In genomic region chr2:119985871-119986270, GRCm38 (mm10) we compare ENCODE assay signal across 23 mouse cellular contexts. TPM values are rescaled to one million over a fixed set of nuclear protein-coding genes. Genes with fewer than 3 reads are reported as not detected.
DNase-seq lines count a peak whose midpoint lies in the region; ATAC-seq and TF ChIP-seq lines count a peak whose summit lies in the region.
"Had no signal": no experiment of that assay in that cellular context is flagged by ENCODE, and none has a peak within 500 bp of the region (broad histone marks: within the 10 kb centered on the region; RNA-seq: fewer than 3 reads in every experiment).

No protein-coding gene starts in this region.

- H3K4me1 ChIP-seq in intestine, embryonic 15.5 days (replicated peaks), result 0 out of 2 replicates have a peak, but pooled peaks cover 4% of the 10 kb centered on the region
- no peaks in the 10 kb centered on the region; the same call in 1 of the 2 replicates for H3K4me1 ChIP-seq in intestine, embryonic 16.5 days (ENCODE audit: control insufficient read depth, insufficient read depth, low read length)
- H3K4me1 ChIP-seq in lung, embryonic 14.5 days (ENCODE audit: insufficient read depth), result no peaks in the 10 kb centered on the region
- H3K4me1 ChIP-seq in limb, embryonic 10.5 days, result peaks cover 7% of the 10 kb centered on the region

- TF ChIP-seq CTCF in lung, embryonic 14.5 days (IDR thresholded peaks at IDR 0.05; ENCODE audit: low read depth), result no peak

- no peak overlapping the region for H3K27ac ChIP-seq in intestine, embryonic 15.5 days
- no peak overlapping the region for H3K27ac ChIP-seq in intestine, embryonic 16.5 days (ENCODE audit: low read length)
- H3K27ac ChIP-seq in lung, embryonic 14.5 days (ENCODE audit: low read depth), result no peak overlapping the region
- no peak overlapping the region for H3K27ac ChIP-seq in limb, embryonic 10.5 days
- H3K27ac ChIP-seq: forebrain, embryonic 10.5 days; heart, embryonic 15.5 days; hindbrain, embryonic 14.5 days; limb, embryonic 13.5 days; liver, embryonic 12.5 days; macrophage had no signal

- 72% methylated on average over 8 of the region's 8 CpGs for WGBS in intestine, embryonic 15.5 days
- 72% methylated on average over 8 of the region's 8 CpGs for WGBS in intestine, embryonic 16.5 days
- WGBS in lung, embryonic 14.5 days, result 52% methylated on average over 8 of the region's 8 CpGs
- 80% methylated on average over 8 of the region's 8 CpGs for WGBS in limb, embryonic 10.5 days

- peak; percentile 27 for DNase-seq in lung, embryonic 14.5 days
- DNase-seq in lung, postnatal 25 days (ENCODE audit: low spot score), result peak; percentile 81
- DNase-seq in right cerebral cortex, postnatal 4 days, result no peak
- DNase-seq in heart, adult 8-10 months (ENCODE audit: low spot score), result no peak
- DNase-seq in limb, embryonic 10.5 days (ENCODE audit: low spot score), result no peak
- DNase-seq: adrenal gland, postnatal 10 days; cerebellum, adult 2 months; gastrocnemius, postnatal 14 days; heart, adult 18-20 months; kidney, adult 9 months; kidney, postnatal 14 days; thymus, adult 18-20 months; thymus, postnatal 36 days had no signal

- H3K27me3 ChIP-seq in intestine, embryonic 15.5 days (replicated peaks), result no peaks in the 10 kb centered on the region
- no peaks in the 10 kb centered on the region for H3K27me3 ChIP-seq in intestine, embryonic 16.5 days (replicated peaks; ENCODE audit: control insufficient read depth, insufficient read depth, low read length)
- H3K27me3 ChIP-seq in lung, embryonic 14.5 days (ENCODE audit: insufficient read depth, low read length), result no peaks in the 10 kb centered on the region
- no peaks in the 10 kb centered on the region for H3K27me3 ChIP-seq in limb, embryonic 10.5 days (ENCODE audit: low read depth, poor library complexity, severe bottlenecking)
- H3K27me3 ChIP-seq: heart, embryonic 15.5 days; limb, embryonic 13.5 days; liver, embryonic 12.5 days had no signal

- 0 out of 2 replicates have a peak, but pooled peaks have one; percentile 39 for ATAC-seq in intestine, embryonic 15.5 days
- no peak for ATAC-seq in intestine, embryonic 16.5 days
- ATAC-seq in lung, embryonic 14.5 days (ENCODE audit: insufficient read depth), result no peak
- ATAC-seq: forebrain, embryonic 16.5 days; inflammation-experienced regulatory T-cells, adult 6 months; liver, embryonic 12.5 days had no signal

- H3K4me3 ChIP-seq in intestine, embryonic 15.5 days (replicated peaks), result no peak overlapping the region
- no peak overlapping the region for H3K4me3 ChIP-seq in intestine, embryonic 16.5 days (ENCODE audit: low read length)
- no peak overlapping the region for H3K4me3 ChIP-seq in lung, embryonic 14.5 days (ENCODE audit: low read depth, low read length)
- no peak overlapping the region for H3K4me3 ChIP-seq in limb, embryonic 10.5 days
- H3K4me3 ChIP-seq: forebrain, embryonic 10.5 days; heart, embryonic 15.5 days; limb, embryonic 13.5 days; liver, embryonic 12.5 days had no signal

- H3K4me2 ChIP-seq in intestine, embryonic 15.5 days (replicated peaks), result no peak overlapping the region
- H3K4me2 ChIP-seq in intestine, embryonic 16.5 days (ENCODE audit: low read depth, low read length), result no peak overlapping the region
- no peak overlapping the region for H3K4me2 ChIP-seq in lung, embryonic 14.5 days
- H3K4me2 ChIP-seq: heart, embryonic 15.5 days; hindbrain, embryonic 14.5 days; limb, embryonic 13.5 days; liver, embryonic 12.5 days had no signal

- H3K36me3 ChIP-seq in intestine, embryonic 15.5 days, result no peaks in the 10 kb centered on the region
- H3K36me3 ChIP-seq in intestine, embryonic 16.5 days (ENCODE audit: control insufficient read depth, insufficient read depth, low read length), result no peaks in the 10 kb centered on the region
- H3K36me3 ChIP-seq in lung, embryonic 14.5 days (ENCODE audit: insufficient read depth), result 0 out of 2 replicates have a peak, but pooled peaks cover 4% of the 10 kb centered on the region
- peaks cover 14% of the 10 kb centered on the region for H3K36me3 ChIP-seq in limb, embryonic 10.5 days
- H3K36me3 ChIP-seq: heart, embryonic 15.5 days; liver, embryonic 12.5 days had no signal

- H3K9me3 ChIP-seq in intestine, embryonic 15.5 days, result no peaks in the 10 kb centered on the region
- H3K9me3 ChIP-seq in intestine, embryonic 16.5 days (ENCODE audit: control insufficient read depth, low read length), result no peaks in the 10 kb centered on the region
- no peaks in the 10 kb centered on the region for H3K9me3 ChIP-seq in lung, embryonic 14.5 days (ENCODE audit: low read depth, low read length)
- H3K9me3 ChIP-seq in limb, embryonic 10.5 days (replicated peaks), result no peaks in the 10 kb centered on the region
- H3K9me3 ChIP-seq: forebrain, embryonic 10.5 days; heart, embryonic 15.5 days; limb, embryonic 13.5 days; liver, embryonic 12.5 days had no signal

- H3K9ac ChIP-seq in intestine, embryonic 15.5 days, result no peak overlapping the region
- no peak overlapping the region for H3K9ac ChIP-seq in intestine, embryonic 16.5 days (ENCODE audit: low read depth, low read length)
- H3K9ac ChIP-seq in lung, embryonic 14.5 days, result no peak overlapping the region
- H3K9ac ChIP-seq: heart, embryonic 15.5 days; hindbrain, embryonic 14.5 days; limb, embryonic 13.5 days; liver, embryonic 12.5 days had no signal

RNA-seq across cellular contexts. Expression of gene Mapkbp1, which starts 13.4 kb away (rescaled TPM):
- 2.2 TPM in 2 replicates for polyA plus RNA-seq in intestine, embryonic 15.5 days (2015; fragmentation: Nextera tagmentation; extraction: Ambion mirVana)
- 2.0 and 2.4 TPM in 2 replicates for polyA plus RNA-seq in intestine, embryonic 16.5 days (2015; fragmentation: Nextera tagmentation; extraction: Ambion mirVana)
- polyA plus RNA-seq in lung, embryonic 14.5 days (2014; fragmentation: Nextera tagmentation; extraction: Ambion mirVana), result 3.4 and 4.0 TPM in 2 replicates
- 1 to 10 TPM; 6.9 to 8.5 (median 8.3) TPM for total RNA-seq in heart, adult 8-10 months (2022)
- 2.8 and 4.5 TPM in 2 replicates for polyA plus RNA-seq in limb, embryonic 10.5 days (2016; fragmentation: Nextera tagmentation; extraction: Ambion mirVana)

RNA-seq across cellular contexts. Expression of gene Jmjd7, which starts 41.4 kb away (rescaled TPM):
- polyA plus RNA-seq in intestine, embryonic 15.5 days (2015; fragmentation: Nextera tagmentation; extraction: Ambion mirVana), result 15.5 and 17.8 TPM in 2 replicates
- 16.1 and 17.4 TPM in 2 replicates for polyA plus RNA-seq in intestine, embryonic 16.5 days (2015; fragmentation: Nextera tagmentation; extraction: Ambion mirVana)
- polyA plus RNA-seq in lung, embryonic 14.5 days (2014; fragmentation: Nextera tagmentation; extraction: Ambion mirVana), result 19.9 and 21.8 TPM in 2 replicates
- total RNA-seq in heart, adult 8-10 months (2022), result 1 to 10 TPM; 6.6 to 8.6 (median 7.2) TPM
- 19.8 and 25.1 TPM in 2 replicates for polyA plus RNA-seq in limb, embryonic 10.5 days (2016; fragmentation: Nextera tagmentation; extraction: Ambion mirVana)

RNA-seq across cellular contexts. Expression of gene Gm28042, which starts 41.4 kb away (rescaled TPM):
- 2.2 TPM in 2 replicates for polyA plus RNA-seq in intestine, embryonic 15.5 days (2015; fragmentation: Nextera tagmentation; extraction: Ambion mirVana)
- 2.4 and 3.8 TPM in 2 replicates for polyA plus RNA-seq in intestine, embryonic 16.5 days (2015; fragmentation: Nextera tagmentation; extraction: Ambion mirVana)
- 2.2 and 3.3 TPM in 2 replicates for polyA plus RNA-seq in lung, embryonic 14.5 days (2014; fragmentation: Nextera tagmentation; extraction: Ambion mirVana)
- under 1 TPM; 0.16 to 0.59 (median 0.21) TPM for total RNA-seq in heart, adult 8-10 months (2022)
- 3.6 and 4.3 TPM in 2 replicates for polyA plus RNA-seq in limb, embryonic 10.5 days (2016; fragmentation: Nextera tagmentation; extraction: Ambion mirVana)
- polyA plus RNA-seq: macrophage had no signal

RNA-seq across cellular contexts. Expression of gene Pla2g4b, which starts 47.3 kb away (rescaled TPM):
- 0.75 and 1.4 TPM in 2 replicates for polyA plus RNA-seq in intestine, embryonic 15.5 days (2015; fragmentation: Nextera tagmentation; extraction: Ambion mirVana)
- 0.49 and 0.94 TPM in 2 replicates for polyA plus RNA-seq in intestine, embryonic 16.5 days (2015; fragmentation: Nextera tagmentation; extraction: Ambion mirVana)
- 1.2 and 1.5 TPM in 2 replicates for polyA plus RNA-seq in lung, embryonic 14.5 days (2014; fragmentation: Nextera tagmentation; extraction: Ambion mirVana)
- total RNA-seq in heart, adult 8-10 months (2022), result 1 to 10 TPM in 3 of 4 experiments, under 1 TPM in 1; 0.72 to 1.8 (median 1.3) TPM
- 1.4 and 3.9 TPM in 2 replicates for polyA plus RNA-seq in limb, embryonic 10.5 days (2016; fragmentation: Nextera tagmentation; extraction: Ambion mirVana)

Comparison
In these comparisons a context has a peak if more than half of its experiments do, and no peak if none do; other contexts are left out.
1. DNase-seq: peak in lung, embryonic 14.5 days (single experiment) and lung, postnatal 25 days (single experiment); none in right cerebral cortex, postnatal 4 days (single experiment), heart, adult 8-10 months (single experiment) and limb, embryonic 10.5 days (single experiment).